Mouse (Mus musculus) layer of hippocampus, adult 9-11 months (tissue): ENCODE measurements around the gene Sh3d21.
A peak's percentile ranks its signal among the peaks of the same experiment; 100 is the strongest.
"Not testable (repeated sequence)": the region's sequence is repeated elsewhere in the genome, so short reads cannot be mapped to it uniquely, and the experiment has no call there.

Experiments
- DNase-seq: peaks from one replicate; pipeline ENCODE4 v3.0.0; 2022

Gene Sh3d21

DNA sequence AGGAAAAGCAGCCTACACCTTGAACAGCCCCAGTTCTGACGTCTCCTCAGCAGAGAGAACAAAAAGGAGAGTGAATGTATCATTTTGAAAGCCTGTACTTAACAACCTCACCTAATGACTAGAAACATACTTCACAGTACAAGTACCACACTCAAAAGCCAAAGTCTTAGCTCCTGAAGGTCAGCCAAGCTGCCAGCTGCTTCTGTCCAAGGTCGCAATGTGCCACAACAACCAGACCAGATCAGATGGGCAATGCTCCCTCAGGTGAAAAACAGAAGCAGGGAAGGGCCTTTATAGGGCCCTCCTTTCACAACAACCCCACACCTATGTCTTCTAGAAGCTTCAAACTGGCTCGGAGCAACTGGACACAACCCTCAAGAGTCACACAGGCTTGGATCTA lies 2.8 kb upstream of the Sh3d21 start:
- no peak for DNase-seq

DNA sequence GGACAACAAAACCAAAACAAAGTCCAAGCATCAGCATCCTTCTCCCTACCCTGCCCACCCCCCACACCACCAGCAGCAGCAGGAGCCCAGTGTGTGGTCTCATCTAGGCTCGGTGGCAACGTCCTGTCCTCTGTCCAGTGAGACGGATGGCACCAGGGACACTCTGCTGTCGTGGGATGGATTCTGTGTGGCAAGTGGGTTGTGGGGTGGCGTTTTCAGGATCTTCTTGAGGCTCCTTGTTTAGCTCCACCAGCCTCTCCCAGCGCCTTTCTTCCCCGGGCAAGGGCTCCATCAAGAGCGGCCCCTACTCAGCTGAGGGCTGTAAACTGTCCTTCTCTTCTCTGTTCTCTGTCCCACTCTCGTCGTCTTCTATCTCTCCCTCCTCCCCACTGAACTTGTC lies 1.8 kb upstream of the Sh3d21 start:
- DNase-seq = not testable (repeated sequence)

DNA sequence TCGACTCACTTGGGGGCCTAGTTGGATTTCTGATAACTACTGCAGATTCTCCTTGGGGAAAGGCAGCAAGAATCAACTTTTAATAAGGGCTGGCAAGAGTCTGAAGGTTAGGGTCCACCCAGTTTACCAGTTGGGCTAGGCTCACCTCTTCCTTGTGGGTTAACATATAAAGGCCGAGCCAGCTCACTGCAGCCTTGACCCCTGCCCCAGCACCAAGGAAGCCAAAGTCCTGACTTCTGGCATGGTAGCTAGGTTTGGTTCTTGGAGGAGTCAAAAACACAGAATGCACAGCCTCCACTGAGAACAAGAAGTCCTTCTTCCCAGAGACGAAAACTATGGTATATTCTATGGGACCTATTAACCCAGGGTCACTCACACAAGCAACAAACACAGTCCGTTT lies 394 bp upstream of the Sh3d21 start:
- DNase-seq = no peak

DNA sequence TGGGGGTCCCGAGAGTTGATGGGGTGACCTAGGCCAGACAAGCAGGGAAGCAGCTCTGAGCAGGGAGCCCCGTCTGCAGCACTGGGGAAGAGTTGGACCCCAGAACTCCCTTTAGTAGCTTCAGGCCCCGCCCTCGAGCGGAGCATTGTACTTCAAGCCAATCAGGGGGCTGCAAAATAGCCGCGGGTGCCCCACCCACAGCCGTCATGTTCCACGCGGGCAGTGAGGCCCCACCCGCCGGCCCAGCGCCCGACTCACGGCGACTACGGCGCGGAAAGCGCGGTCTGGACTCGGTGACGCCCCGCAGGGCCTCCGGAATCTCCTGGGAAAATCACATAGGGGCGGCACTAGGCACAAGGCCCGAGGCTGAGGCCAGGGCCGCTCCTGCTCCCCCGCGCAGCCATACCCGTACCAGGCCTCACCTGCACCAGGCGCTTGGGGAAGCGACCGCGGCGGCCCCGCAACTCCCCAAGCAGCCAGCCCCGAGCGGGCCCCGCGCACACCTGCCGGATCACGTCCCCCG lies 686 bp downstream of the Sh3d21 start:
- DNase-seq = peak; percentile 82

DNA sequence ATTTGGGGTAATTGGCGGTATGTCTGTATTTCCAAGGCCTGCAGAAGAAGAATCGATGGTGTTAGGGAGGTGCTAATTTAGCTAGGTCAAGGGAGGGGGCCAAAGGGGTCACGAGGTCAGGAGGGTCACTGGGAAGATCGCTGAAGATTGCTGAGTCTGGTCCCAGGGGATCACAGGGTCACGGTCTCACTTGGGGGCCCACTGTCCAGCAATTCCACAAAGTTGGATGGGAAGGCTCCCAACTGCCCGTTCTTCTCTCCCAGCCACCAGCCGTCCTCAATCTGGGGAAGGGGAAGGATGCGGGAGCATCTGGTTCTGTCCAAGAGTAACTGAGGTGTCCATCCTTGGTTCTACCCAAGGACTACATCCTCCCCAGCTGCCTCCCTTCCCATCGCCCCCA lies 1.3 kb downstream of the Sh3d21 start:
- no peak for DNase-seq

DNA sequence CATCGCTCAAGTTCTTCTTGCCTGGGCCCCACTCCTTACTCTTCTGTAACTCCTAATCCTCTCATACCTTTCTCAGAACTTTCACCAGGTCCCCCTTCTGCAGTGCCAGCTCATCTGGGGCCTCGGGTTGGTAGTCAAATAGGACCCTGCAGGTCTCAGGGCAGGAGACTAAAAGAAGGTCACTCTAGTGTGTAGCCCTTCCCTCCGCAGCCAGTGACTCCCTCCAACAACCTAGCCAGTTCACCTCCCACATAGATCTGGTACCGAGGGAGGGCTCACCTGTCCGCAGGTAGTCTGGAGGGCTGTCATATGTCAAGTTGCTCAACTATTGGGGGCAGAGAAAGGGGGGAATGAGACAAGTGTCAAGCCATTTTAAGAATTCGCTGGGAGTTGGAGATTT lies 1.8 kb downstream of the Sh3d21 start:
- DNase-seq = no peak

DNA sequence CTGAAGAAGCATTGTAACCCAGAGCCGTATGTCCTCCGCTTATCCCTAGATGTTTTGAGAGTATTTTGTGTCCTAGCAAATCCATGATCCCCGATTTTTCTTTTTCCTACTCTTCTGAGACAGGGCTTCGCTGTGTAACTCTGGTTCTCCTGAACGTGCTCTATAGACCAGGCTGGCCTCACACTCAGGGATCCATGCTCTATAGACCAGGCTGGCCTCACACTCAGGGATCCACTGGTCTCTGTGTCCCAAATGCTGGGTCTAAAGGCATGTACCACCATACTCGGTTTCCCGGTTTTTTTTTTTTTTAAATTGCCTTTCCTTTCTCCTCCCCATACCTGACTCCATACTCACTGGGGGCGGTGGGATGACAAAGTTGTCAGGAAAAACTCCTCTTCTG lies 2.3 kb downstream of the Sh3d21 start:
- no peak for DNase-seq

DNA sequence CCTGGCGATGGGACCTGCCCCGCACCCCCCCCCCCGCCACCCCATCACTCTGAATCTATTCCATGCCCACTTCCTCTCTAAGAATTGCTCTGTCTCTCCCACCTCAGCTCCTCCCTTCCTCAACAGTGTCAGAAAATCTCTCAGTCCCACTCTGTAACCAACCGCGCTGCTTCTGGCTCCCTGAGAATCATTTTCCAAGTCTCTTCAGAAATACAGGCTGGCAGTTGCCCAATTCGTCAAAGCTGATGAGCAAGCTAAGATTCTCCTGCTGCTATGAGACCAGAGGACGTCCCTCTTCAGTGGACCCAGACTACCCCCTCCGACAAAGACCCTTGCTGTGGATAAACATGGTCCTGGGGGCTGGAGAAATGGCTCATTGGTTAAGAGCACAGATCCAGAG lies 3.8 kb downstream of the Sh3d21 start:
- no peak for DNase-seq

DNA sequence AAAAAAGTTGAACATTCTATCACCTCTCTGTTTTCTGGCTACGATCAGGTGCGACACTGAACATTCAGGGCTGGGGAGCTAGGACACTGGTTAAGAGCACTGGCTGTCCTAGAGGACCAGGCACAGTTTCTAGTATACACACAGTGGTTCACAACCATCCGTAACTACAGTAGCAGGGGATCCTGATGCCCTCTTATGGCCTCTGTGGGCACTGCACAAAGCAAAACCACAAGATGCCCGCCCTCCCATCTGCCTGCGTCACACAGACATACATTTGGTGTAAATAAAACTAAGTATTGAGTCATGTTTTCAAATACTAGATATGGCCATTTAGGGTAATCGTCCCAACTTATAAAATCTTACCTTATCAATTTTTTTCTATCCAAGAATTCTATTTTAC lies 5.7 kb downstream of the Sh3d21 start:
- DNase-seq = no peak

DNA sequence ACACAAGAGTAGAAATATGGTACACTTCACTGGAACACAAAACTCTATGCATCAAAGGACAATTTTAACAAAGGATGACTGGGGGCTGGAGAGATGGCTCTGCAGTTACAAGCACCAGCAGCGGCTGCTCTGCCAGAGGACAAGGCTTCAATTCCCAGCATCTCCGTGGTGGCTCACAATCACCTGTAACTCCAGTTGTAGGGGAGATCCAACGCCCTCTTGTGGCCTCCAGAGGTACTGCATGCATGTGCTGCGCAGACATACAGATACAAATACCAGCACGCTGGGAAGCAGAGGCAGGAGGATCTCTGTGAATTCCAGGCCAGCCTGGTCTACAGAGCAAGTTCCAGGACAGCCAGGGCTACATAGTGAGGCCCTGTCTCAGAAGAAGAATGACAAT lies 6.7 kb downstream of the Sh3d21 start:
- no peak for DNase-seq

DNA sequence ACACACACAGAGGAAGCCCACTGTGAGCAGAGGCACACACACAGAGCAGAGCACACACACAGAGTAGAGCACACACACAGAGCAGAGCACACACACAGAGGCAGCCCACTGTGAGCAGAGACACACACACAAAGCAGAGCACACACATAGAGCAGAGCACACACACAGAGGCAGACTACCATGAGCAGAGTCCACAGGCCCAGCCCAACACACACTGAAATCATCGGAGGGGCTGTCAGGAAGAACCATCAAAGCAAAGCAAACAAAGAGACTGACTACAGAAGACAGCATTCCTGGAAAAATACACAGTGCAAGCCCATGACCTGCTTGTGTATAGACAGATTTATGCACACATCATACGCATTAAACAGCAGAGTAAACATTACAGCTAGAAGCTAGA lies 7.4 kb downstream of the Sh3d21 start:
- no peak for DNase-seq

DNA sequence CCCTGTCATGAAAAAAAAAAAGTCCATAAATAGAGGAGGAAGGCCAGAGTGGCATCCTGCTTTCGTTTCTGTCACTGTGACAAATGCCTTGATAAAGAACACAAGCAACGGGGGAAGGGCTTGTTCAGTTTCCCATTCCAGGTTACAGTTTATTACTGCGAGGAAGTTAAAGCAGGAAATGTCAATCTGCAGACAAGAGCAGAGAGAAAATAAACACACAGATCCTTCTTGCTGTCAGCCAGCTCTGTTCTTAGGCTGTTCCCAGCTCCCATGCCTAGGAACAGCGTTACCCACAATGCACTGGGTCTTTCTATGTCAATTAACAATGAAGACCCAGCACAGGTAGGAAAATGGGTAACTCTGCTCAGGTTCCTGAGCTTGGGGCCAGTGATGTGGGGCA lies 8.1 kb downstream of the Sh3d21 start:
- DNase-seq = no peak

DNA sequence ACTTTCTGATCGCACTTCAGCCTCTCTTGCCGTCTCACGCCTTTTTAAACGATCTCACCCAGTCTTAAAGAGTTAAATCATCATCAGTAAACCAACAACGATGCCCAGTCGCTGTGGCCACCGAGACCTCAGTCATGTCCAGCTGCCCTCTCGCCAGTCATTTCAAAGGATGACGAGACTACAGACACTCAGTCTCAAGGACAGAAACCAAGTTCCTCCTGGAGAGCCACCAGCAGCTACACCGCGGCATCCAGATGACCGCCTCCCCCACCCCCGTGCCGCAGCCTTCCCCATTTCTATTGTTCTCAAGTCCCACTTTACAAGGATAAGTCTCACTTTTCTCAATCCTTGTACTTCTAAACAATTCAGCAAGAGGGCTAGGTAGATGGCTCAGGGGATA lies 10.4 kb downstream of the Sh3d21 start:
- no peak for DNase-seq

DNA sequence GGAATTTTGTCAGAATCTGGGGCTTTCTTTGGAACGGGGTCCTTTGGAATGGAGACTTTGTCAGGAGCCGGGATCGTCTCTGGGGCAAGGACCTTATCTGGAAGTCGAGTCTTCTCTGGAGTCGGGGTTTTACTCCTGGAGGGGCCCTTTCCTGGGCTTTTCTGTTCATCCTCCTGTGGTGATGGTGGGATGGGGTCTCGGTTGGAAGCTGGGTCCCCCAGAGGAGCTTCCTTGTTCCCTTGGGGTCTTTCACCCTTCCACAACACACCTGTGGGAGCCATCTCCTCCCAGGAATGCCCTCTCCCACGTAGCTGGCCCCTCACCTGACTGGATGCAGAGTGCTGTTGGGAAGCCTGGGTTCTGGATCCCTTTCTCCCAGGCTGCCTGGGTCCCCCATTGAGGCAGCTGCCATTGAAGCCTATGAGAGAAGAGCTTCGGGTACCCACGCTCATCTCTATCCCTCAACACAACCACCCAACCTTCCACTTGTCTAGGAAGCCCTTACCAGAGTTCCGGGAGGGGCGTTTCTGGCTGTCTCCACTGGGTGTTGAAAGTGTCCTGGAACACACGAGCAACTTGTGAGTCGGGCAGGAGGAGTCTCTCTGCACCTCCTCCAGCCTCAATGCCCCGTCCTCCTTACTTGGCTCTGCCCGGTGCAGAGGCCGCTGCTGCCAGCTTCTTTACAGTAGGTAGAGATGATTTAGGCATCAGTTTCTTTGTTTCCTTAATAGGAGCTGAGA lies 11.4 kb downstream of the Sh3d21 start:
- DNase-seq = no peak

DNA sequence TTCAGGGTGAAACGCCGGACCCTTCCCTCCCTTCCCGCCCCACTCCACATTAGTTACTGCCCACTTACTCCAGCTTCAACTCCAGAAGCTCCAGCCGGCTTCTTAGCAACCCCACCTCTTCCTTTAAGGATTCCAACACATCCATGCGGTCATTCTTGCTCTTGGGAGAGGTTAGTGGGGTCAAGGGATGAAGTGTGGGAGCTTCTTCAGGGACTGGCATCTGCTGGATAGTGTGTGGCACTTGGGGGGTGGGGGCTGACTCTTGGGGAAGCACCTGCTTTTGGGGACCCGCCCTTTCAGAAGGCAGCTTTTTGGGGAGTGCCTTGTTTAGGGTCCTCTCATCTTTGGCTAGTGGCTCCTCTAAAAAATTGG lies 12.4 kb downstream of the Sh3d21 start:
- DNase-seq = no peak

DNA sequence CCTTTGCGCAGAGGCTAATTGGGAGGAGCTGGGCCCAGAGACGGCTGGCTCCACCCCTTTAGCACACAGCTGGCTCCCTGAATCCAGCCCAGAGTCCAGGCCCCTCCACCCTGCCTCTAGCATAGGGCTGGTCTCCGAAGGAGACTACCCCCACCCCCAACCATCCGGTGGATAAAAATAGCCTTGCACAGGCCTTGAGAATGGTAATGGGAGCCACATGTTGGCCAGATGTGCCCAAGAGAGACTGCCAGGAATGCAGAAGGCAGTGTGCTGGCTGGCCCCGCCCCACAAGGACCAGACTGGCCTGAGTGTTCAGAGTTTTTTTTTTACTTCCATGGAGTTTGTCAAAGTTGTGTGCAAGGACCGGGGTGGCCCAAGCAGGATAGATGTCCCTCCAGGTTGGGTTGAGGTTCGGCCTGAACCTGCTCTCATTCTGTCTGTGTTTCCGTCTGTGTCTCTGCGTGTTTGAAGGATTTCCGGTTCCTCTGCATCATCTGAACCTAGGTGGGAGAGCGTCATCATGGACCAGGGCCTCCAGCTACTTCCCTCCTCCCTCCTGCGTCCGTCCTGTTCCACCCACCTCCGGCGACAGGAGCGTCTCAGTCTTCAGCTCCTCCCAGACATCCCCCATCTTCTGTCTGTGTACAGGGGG lies 12.9 kb downstream of the Sh3d21 start:
- DNase-seq = no peak

DNA sequence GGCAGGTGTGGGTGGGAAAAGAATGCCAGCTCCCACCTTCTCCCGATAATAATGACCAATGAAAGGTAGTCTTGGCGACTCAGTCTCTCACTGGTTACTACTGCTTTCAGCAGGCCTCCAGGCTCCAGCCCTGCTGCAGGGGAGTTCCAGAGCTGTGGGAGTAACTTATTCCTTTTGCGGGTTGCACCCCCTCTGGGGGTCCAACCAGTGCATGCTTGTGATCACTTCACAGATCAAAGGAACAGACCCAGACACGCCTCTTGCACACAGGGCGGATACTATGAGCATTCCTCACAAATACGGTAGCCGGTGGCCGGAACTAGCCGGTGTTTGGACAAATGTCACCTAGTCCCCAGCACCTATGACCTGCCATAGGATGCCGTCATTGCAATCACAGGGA lies 13.5 kb downstream of the Sh3d21 start:
- no peak for DNase-seq

DNA sequence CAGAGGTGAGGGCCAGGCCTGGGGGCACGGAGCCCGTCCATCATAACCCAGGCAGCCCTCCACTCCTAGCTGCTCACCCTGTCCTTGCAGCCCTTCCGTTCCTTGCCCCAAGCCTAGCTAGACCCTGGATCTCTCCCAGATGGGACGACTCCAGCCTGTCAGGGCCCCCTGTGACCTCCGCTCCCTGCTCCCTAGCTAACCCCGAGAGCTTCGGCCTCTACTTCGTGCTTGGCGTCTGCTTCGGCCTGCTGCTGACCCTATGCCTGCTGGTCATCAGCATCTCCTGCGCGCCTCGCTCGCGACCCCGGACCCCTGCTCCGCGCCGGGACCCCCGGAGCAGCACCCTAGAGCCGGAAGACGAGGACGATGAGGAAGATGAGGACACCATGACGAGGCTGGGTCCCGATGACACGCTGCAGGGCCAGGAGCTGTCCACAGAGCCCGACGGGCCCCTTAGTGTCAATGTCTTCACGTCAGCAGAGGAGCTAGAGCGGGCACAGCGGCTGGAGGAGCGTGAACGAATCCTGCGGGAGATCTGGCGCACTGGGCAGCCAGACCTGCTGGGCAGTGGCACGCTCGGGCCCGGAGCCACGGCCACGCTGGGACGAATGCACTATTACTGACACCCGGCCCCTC lies 14.1 kb downstream of the Sh3d21 start:
- DNase-seq = no peak

DNA sequence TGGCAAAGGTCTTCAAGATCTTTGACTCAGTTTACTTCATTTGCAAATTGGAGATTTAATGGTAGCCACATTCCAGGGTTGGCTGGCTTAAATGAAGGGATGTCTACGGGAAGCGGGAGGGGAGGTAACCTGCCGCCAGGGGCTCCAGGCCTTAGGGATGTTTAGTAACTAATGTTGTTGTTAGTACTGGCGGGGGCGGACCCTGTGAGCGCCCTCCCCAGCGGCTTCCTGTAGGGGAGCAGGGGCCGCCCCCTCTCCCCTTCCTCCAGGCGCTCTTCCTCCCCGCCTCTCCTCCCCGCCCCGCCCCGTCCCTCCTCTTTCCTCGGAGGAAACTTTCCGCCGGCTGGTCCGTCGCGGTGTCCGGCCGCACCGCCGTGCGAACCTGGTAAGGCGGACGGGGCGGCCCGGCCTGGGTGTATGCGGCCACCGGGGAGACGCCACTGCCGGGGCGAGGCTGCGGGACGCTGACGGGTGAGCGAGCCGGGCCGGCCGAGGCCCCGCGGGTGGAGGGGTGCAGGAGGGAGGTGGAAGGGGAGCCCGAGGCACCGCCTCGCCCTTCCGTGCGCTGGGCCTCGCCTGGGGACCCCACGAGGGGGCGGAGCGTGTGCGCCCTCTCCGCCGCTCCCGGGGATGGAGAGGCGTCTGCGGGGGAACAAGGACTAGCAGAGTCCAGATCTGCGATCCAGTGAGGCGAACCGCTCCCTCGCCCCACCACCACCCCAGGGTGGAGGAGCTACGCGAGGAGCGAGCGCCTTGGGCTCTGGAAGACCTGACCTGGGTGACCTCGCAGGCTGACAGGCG lies 14.9 kb downstream of the Sh3d21 start:
- DNase-seq = no peak

DNA sequence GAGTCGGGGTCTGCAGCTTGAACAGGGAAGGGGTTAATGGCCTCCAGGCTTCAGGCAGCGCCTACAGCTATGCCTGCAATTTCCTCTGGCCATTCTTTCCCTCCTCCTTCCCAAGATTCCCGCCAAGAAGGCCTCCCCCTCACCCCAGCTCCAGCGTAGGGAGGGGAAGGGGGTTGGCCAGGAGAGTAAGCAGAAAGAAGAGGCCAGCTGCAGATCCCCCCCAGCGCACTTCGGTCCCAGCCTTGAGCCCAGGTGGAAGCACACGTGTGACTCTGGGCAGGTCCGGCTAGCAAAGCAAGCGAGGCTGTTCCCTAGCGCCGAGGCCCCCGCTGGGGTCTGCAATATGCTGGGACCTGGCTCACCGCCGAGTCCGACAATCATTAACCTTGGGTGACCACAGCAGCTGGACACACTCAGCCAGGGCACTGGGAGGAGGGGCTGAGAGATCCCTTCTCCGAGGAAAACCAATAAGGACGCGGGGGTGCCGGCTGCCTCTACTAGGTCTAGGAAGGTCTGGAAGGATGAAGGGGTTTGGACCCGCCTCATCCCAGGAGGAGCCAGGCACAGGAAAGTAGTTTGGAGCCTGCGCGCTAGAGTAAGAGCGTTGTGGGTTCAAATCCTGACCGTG lies 15.6 kb downstream of the Sh3d21 start, which contains the start of gene Eva1b:
Gene Eva1b, plus strand, starts transcription at position 212 of the 628 bp plus-strand sequence.
- DNase-seq = no peak

DNA sequence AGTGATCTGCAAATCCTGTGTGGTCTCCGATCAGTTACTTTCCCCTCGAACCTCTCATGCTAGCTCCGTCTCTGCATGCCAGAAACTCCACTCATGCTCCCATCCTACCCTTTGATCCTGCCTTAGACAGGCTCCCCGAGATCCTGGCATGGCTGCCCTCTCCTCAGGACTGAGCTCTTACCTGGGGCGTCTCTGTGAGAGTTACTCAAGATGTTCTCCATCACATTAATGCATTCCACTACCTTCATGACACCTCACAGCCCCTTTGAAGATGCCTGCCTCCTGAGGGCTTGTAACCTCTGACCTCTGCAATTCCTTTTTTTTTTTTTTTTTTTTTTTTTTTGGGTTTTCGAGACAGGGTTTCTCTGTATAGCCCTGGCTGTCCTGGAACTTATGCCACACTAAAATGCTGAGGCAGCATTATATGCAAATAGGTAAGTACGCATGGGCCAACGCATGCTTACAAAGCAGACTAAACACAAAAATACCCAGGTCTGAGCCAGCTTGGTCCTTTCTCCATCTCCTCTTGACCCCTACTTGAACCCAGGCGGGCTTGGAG lies 16.2 kb downstream of the Sh3d21 start:
- no peak for DNase-seq

DNA sequence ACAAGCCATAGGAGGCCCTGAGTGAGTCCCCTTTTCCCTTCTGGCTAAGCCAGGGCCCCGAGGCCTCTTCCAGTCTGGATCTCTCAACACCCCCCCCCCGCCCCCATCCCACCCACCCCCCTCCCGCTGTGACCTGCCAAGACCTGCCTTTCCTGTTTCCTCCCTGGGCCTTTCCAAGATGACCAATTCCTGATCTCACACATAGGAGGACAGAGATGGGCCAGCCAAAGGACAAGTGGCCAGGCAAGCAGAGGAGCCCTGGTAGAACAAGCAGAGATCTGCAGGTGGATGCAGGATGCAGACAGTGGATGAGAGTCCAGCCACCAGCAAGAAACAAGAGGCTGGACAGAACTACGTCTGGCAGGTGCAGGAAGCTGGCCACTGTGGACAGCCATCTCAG lies 17.9 kb downstream of the Sh3d21 start:
- no peak for DNase-seq

DNA sequence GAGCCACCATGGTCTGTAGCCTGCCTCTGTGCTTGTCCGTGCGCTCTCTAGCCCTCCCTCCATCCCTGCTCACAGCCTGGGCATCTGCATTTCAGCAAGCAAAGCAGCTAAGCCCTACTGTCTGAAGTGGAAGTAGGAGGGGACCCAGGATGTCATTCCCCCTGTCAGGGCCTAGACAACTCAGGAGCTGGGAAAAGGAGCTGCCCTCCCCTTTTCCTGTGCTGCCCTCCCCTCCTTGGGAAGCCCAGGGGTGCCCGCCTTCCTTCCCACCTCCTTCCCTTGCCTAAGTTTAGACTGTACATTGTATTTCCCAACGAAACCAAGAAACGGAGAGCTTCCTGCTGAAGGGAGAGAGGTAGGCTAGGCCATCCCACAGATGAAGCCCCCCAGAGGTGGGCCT lies 22.3 kb downstream of the Sh3d21 start:
- DNase-seq = no peak
